Mouse (Mus musculus) frontal cortex, postnatal 36 days (tissue): ENCODE results near the gene Hsf2bp.

ENCODE experiments used
- DNase-seq, 2 experiments: peaks; one replicate each; pipeline ENCODE4 v3.0.0; 2022; ENCODE audit warnings: low spot score in 2 of 2

Hsf2bp gene

DNA sequence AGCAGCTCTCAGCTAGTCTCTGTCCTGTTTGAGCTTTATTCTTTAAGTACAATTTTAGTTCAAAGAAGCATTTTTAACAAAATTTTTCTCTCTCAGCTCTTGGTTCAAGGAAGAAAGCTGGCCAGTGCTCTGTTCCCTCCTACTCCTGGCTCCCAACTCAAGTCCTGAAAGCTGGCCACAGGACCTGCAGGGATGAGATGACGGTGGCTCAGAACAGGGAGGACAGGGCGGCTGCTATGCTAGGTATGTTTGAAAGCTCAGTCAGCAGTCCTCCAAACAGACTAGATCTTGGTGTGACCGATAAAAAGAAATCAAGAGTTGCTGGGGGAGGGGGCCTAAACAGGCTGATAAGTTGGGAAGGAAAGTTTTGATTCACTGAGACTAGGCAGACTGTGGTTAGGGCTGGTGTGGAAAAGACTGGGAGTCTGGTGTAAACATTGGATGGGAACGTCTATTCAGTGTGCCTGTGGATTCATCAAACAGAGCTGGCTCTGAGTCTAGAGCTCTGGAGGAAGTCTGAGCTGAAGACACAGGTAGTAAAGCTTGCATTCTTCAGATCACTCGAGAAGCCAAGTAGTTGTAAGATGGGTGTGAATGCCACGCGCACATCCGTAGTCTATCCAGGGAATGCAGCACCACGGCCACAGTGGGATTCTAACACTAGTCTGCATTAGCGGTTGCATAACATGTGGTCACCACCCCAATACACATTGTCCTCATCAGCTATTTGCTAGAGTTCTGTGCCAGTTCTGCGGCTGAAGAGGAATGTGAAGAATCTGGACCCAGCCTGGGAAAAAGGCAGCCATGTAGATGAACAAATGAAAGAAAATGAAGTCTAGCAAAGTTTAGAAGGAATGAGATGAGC lies 53.6 kb downstream of the Hsf2bp start:
- no peak for DNase-seq

DNA sequence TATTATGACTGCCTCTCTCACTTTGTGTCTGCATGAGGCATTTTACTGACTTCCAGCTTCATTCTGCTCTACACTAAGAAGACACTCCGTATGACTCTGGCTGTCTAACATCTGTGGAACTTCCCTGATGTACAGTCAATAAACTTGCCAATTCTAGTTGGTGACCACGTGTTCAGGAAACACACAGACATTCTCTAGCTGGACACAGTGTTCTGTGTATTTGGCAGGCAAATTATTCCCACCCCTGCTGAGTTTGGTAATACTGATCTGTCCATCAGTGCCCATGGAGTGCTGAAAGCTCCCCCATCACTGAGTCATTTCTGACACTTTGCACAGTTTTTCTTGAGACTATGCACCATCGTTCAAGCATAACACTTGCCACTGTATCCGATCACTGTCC lies 56.3 kb downstream of the Hsf2bp start:
- no peak for DNase-seq

DNA sequence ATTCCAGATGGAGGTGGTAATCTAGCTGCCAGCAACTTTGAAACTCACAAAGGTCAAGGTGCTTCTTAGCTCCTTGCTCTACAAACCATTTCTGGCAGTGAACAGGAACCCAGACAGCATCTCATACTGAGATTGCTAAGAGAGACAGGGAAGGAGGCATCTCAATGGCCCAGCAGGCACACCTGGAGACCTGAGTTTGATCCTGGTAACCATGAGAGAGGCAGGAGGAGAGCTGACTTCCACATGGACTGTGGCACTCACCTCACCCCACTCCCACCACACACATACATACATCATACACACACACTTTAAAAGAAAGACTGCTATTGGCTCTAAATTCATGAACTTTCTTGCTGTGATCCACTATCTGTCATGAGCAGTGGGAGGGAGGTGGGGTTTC lies 59.0 kb downstream of the Hsf2bp start:
- no peak for DNase-seq

DNA sequence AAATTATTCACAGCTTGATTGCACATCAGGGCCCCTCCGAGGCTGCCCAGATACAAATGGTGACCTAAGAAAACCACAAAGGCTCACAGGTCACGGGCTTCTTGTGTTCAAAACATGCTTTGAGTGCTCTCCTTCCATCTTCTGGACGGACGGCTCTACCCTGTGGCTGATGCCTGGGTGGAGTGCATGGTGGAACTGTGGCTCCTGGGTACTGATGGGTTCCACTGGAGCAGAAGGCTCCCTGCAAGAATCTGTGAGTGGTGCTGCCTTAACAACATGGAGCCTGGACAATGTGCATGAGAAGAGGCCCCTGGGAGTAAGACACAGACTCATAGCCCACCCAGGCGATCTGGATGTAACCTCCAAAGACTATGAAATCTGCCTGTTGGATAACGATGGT lies 59.6 kb downstream of the Hsf2bp start:
- no peak for DNase-seq

DNA sequence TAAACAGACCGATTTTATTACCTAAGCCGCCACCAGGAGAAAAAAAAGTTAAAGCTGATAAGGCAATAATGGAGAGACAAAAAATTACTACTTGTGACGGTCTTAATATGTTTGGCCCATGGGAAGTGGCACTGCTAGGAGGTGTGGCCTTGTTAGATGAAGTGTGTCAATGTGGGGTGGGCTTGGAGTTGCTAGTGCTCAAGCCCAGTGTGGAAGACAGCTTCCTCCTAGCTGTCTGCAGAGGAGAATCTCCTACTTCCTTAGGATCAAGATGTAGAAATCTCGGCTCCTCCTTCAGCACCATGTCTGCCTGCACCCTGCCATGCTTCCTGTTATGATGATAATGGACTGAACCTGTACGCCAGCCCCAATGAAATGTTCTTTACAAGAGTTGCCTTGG lies 61.5 kb downstream of the Hsf2bp start:
- DNase-seq, result no peak

DNA sequence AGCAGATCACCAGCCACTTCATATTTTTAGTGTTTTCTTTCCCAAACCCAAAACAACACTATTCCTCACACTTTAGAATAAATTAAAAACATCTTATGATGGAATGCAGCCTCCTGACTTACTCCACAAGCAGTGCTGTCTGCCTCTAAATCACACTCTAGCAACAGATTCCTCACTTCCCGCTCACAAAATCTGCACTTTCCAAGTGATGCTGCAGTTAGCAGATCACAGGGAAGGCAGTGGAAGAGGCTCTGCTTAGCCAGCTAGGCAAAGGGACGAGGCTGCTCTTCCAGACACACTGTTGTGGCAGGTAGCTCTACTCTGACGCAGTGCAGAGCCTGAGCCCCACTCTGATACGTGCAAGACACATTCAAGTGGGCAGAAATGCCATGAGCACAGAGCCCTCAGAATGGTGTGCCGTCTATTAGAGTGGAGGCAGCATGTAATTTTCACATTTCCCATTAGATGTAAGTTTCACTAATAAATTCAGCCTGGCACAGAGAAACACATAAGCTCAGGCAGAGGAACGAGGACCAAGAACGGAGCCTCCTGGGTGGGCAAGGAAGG lies 62.4 kb downstream of the Hsf2bp start:
- DNase-seq, result peak; percentile 19

DNA sequence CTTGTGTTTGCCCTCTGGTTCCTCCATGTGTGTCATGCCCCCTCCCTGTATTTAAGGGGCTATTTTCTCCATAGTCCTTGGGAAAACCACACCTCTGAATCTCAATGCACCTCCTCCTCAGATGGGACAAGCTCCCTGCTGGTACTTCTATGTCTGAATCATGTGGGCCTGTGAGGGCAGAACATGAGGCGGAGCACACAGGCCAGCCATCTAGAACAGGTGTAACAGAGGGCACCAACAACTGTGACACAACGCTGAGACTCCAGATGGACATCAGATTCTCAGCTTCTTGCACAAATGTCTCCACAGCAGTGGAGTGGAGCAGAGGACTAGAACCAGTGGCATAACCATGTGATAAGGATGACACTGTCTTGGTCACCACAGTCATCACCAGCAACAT lies 65.3 kb downstream of the Hsf2bp start:
- DNase-seq, result no peak

DNA sequence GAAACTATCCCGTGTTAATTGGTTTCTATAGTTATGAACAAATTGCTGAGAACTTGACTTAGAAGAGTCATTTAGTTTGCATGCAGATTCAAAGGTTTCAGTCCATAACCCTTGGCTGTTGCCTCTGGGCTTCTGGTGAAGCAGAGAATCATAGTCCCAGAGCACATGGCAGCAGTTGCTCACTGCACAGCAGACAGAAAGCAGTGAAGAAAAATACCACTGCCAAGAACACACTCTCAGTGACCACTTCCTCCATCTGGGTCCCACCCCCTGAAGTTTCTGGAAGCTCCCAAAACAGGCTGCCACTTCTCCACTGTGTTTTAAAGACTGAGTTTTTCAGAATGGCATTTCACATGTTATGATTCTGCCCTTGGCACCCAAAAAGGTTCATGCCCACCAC lies 67.3 kb downstream of the Hsf2bp start:
- DNase-seq, result no peak

DNA sequence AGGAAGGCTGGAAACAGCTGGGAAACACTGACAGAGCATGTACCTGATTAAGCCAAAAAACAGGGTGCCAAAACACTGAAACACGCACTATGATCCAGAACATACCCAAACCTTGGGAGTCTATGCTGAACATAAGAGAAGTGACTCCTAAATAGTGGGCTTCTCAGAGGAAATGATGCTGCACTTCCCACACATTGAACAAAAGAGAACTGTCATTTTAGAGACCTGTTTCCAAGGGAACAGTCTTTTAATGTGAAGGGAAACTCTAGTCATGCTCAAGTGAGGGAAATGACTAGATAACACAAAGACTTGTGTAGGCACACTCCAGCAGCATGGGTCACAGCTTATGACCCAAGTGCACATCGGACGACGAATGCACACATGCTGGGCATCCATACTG lies 68.8 kb downstream of the Hsf2bp start:
- no peak for DNase-seq

DNA sequence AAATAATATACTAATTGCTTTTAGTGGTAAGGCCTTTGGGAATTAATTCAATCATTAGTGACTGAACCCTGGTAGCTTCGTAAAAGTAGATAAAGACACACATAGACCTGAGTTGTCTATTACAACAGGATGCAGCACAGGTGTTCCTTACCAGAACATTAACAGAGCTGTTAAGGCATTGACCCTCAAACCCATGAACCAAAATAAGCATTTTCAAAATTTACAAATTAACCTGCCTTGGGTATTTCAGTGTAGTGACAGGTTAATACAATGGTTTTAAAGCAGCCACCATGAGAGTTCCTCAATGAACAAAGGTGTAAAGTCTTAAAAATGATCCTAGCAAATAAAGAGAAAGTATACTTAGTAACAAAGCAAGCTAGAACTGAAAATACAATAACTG lies 69.6 kb downstream of the Hsf2bp start:
- DNase-seq, result no peak

DNA sequence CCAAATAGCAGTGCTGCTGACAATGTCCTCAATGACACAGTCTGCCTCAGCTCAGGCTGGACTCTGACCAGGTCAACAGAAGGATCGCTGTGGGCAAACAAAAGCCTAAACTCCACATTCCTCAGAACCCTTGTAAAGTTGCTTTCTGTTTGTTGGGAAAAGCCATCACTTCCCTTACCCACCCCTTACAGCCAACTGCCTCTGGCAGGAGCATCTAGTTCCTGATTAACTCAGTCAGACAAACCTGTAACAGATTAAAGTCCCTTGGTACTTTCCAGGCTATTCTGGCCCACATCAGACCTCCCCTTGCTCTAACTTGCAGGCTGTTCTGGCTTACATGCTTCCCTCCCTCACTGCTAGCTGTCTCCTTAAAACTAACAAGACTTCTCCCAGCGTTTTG lies 70.5 kb downstream of the Hsf2bp start:
- DNase-seq, result no peak

DNA sequence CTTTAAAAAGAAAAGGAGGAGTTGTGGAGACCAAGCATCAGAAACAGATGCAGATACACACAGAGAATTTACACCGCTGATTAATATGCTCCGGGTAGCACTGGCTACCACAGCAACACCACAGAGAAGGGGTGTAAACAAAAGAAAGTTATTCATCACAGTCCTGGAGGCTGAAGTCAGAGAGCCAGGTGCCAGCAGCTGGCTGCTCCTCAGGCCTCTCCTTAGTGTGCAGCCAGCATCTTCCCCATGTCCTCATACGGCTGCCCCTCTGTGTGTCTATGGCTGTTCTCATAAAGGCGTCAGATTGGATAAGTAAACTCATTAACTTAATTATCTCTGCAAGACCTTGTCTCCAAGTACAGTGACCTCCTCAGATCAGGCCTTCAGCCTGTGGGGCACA lies 73.2 kb downstream of the Hsf2bp start:
- no peak for DNase-seq

DNA sequence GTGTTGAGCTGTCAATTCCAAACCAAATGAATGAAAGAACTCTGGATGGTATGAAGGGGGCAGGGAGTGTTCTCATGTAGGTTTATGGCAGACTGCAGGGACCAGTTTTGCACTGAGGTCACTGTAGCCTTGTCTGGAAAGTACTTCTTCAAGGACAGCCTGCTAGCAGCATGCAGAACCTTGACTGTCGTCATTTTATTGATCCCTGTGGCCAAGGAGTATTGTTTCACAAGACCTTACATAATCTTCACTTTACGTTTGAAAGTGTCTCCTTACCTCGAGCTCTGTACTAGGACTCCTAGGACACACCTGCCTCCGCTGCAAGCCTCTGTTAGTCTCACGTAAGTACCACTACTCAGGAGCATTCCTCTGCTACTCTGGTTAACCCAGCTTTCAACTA lies 73.9 kb downstream of the Hsf2bp start:
- DNase-seq, result no peak

DNA sequence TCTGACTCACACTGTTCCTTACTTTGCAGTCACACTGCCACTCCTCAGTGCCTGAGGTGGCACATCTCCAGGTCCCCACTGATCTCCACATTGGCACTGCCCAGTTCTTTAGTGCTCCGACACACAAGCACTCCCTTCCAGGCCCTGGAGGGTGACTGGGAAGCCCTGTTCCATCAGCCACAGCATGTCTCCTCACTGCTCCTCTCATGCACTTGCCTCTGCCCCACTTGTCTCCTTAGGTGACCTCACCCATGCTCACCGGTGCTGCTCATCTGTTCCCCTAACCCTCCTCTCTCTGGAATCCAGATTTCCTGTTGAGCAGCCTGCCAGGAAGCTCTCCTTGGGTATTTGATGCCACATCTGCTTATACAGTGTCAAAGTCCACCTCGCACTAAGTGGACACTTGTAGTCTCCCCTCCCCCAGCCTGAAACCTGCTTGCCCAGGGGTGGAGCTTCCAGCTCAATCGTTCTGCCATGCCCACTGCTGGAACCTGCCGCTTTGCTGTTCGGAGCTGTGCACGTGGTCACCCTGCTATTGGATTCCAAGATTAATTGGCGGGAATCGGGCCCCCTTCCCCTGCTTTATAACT lies 81.5 kb downstream of the Hsf2bp start:
- no peak for DNase-seq

DNA sequence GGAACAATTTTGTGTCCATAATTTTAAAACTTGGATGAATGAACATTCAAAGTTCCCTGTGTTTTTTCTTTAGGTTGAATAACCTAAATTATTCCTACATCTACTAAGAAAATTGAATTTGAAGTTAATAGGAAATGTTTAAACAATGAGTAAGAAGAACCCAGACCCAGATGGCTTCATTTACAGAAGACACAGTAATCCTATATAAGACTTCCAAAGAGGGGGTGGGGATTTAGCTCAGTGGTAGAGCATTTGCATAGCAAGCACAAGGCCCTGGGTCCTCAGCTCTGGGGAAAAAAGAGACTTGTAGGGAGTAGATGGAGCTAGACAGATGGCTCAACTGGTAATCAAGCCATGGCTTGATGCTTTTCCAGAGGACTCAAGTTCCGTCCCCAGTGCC lies 87.1 kb downstream of the Hsf2bp start:
- no peak for DNase-seq

DNA sequence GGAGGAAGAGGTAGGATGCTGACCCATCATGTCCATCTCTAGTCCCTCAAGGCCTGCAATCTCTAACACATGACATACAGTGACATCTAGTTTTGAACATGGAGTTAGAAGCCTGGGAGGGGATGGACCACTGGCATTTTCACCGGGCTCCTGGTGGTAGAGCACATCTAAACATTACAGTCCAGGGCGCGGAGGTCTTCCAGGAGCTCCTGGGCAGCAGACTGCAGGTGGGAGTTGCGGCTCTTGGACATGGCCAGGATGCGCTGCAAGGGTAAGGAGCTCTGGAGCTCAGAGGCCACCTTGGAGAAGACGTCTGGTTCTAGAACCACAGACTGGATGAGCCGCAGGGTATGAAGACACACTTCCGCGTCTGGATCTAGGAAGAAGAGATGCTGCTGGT lies 89.7 kb downstream of the Hsf2bp start:
- DNase-seq, result no peak

DNA sequence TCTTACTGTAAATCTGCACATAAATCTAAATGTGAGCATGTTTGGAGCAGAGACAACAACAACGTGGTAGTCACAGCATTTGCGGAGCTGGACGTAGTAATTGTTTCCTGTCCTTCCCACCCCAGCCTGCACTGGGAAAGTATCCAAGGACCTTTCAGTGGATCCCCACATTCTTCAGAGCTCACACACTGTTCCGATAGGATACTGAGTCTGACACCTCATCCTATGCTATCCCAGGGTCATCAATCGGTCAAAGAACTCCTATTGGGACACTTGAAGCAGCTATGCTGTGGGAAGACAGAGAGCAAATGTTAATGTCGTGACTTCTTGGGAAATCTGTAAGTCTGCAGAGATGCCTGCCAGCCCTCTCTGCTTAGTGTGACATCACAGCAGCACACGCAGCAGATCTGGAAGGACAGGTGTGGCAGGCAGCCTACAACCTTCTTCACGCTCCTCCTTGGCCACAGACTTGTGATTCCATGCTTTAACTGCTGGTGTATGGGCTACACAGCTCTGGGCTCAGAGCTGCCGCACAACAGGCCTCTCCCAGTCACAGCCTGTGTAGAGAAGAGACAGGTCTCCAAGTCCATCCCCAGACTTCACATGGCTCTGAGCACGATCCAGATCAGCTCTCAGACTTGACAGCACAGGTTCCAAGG lies 92.1 kb downstream of the Hsf2bp start:
- DNase-seq, result no peak

DNA sequence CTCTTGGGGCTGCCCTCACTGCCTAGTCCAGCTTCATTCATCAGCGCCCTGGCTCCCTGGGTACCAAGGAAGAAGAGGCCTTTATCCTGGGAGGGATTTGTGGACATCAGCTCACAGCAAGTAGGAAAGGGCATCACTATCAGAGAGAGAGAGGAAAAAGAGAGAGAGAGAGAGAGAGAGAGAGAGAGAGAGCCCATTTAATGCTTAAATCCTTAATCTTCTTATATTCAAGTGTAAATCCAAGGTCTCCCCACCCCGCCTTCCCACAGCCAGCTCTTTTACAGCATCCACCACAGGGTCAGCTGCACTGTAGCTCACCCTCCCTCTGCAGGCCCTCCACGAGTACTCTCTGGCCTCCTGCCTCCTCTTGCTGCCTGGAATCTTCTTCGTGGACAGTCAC lies 94.5 kb downstream of the Hsf2bp start:
- no peak for DNase-seq

DNA sequence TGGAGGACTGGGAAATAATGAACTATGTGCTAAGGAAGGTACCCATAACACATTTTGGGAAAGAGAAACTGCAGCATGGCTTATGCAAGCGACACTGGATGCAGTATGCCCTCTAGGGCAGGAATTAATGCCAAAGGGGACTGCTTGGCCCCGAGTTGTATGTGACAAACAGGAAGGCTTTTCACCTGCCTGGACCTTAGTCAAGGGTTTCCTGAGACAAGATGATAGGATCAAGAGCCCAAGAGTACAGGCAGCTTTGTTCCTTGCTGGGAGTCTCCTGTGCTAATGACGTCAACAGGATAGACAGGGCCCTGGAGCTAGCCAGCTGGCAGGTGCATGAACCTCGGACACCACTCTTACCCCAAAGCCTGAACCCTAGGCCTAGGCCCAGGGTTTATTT lies 95.5 kb downstream of the Hsf2bp start:
- DNase-seq, result no peak

DNA sequence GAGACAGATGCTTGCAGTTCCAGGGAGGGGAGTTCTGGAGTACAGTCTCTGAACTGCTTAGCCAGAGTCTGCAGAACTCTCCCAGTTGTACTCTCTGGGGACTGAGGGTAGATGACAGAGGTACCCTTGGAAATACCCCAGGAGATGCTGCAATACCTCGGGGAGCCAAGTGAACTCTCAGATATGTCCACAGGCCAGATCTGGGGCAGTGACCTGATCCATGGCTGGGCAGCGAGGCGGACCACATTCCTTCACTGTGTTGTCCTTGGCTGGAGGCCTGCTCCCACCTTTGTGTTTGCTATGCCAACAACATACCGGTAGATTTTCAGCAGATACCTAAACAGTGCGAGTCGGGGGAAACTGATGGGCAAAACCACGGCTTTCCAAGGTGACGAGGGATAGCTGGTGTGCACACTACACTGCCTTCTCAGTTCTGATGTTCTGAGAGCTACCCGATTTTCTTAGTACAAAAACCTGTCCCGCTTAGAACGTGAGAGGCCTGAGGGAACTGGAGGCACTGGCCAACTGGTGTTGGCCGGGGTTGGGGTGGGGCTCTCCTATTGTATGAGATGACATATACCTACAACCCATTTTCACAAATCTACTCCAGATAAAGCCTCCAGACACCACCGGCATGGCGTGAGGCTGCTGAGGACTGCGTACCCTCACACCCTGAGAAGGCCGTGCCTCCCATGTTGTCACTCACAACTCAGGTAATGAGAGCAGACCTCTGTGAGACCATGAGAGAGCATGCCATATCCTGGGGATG lies 96.7 kb downstream of the Hsf2bp start:
- DNase-seq, result no peak

DNA sequence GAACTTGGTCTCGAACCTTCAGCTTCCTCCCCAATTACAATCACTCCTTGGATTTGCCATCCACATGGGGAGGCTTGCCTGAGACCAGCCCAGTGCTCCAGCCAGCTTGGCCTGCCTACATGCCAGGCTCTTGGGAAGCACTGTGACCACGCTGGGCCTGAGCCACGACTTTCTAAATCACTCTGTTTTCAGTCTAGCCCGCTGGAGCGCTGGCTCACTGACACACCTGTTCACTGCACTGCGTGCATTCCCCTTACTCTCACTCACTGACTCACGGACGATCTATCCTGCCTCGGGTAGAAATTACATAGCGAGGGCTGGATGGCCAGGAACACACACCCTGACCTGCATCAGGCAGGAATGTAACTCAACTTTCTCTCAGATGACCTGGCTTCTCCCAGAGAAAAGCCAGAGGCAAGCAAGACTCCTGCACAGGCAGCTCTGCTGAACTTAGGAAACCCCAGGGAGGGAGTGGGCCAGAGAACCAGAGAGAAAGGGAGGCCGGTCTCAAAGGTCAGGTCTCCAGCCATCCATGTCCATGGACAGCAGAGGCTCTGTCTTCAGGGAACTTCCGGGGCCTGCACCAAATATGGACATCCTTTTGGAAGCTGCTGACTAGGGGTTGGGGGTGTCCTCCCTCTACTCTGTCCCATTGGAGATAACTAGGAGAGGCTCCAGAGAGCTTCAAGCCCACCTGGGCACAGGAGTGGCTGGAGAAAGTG lies 97.4 kb downstream of the Hsf2bp start:
- DNase-seq, result no peak
